Mouse (Mus musculus) kidney, adult 2 months (tissue): ENCODE results near the gene Lamb2.

Experiments
- CTCF ChIP-seq: fragments of 200-500 bp; conservative IDR thresholded peaks from 2 replicates; pipeline ENCODE4 v1.5.1; 2011; ENCODE audit warnings: low read depth, mild to moderate bottlenecking, control low read depth, low read length, moderate library complexity, mixed read lengths; ENCODE audit not compliant: insufficient read depth, insufficient read length
- POLR2A ChIP-seq: fragments of 200-500 bp; IDR thresholded peaks from one replicate; pipeline ENCODE4 v1.6.1; 2011; ENCODE audit warnings: low read depth, low read length, control low read depth

GRCm38 (mm10) chr9:108517253-108517930 lies 37.9 kb downstream of the Lamb2 start:
- TF ChIP-seq POLR2A = no peak
- no peak for TF ChIP-seq CTCF
